Mouse (Mus musculus): ENCODE data around the gene Srd5a3. TPM values are rescaled to one million over a fixed set of nuclear protein-coding genes. Genes with fewer than 3 reads are reported as not detected.

Gene Srd5a3
- polyA plus RNA-seq, 1 experiment from 2014 or later, result 32.1 TPM

- H3K27me3 ChIP-seq, result no peaks in the 10 kb centered on the region
- TF ChIP-seq CTCF (IDR thresholded peaks at IDR 0.05), result no peak
- CTCF ChIA-PET, result no interaction called here
Measured at GRCm38 (mm10) chr5:76184286-76185080, 44.4 kb downstream of the Srd5a3 start.

DNA sequence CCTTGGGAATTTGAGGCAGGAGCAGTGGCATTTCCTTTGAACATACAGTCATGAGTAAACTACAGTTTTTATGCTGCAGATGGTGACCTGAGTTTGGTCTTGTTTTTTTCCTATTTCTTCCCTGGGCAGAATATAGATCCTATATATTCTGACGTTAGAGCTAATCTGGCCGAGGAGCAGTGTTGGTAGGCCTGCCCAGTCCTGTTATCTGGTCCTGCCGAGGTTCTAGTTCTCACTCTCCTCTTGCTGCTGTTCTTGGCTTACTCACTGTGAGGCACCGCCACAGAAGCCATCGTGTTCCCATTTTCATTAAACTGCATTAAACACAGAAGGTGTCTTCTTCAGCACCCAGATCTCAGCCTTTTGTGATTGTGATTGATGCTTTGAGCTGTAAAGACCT lies 47.8 kb downstream of the Srd5a3 start:
- POLR2A ChIA-PET, result interaction anchor here (1.0 kb wide), 1 partner anchor 26 kb away, joined by 3 read pairs; no protein-coding TSS in a partner anchor
- TF ChIP-seq CTCF (IDR thresholded peaks at IDR 0.05), result no peak

More at GRCm38 (mm10) chr5:76184286-76185080, 44.4 kb downstream of the Srd5a3 start:
- DNase-seq (ENCODE audit: low read depth, low spot score), result no peak
- ATAC-seq, result peak; percentile 83
- in situ Hi-C loops (cut with MboI; ENCODE audit: low pct_unique_long_range_greater_than_20kb), result no loop called here
- POLR2A ChIA-PET, result interaction anchor here (0.5 to 1.1 kb wide), 4 partner anchors 8 to 146 kb away, joined by 3 to 9 read pairs (median 3); no protein-coding TSS in a partner anchor

GRCm38 (mm10) chr5:76190609-76191008 lies 50.5 kb downstream of the Srd5a3 start:
- CTCF ChIA-PET, result interaction anchor here (0.8 to 1.0 kb wide), 2 partner anchors 8 to 20 kb away, joined by 3 read pairs; no protein-coding TSS in a partner anchor
- in situ Hi-C loops (cut with MboI; ENCODE audit: low pct_unique_long_range_greater_than_20kb), result no loop called here
- DNase-seq (ENCODE audit: low read depth, low spot score) (no peak), ATAC-seq (no peak)
- POLR2A ChIA-PET, result no interaction called here
- TF ChIP-seq CTCF (IDR thresholded peaks at IDR 0.05), result no peak
- H3K27me3 ChIP-seq, result no peaks in the 10 kb centered on the region

More for the DNA sequence above, 47.8 kb downstream of the Srd5a3 start:
- no peaks in the 10 kb centered on the region for H3K27me3 ChIP-seq
- ATAC-seq (no peak), DNase-seq (ENCODE audit: low read depth, low spot score) (no peak)
- CTCF ChIA-PET, result interaction anchor here (0.7 kb wide), 1 partner anchor 10 kb away, joined by 3 read pairs; no protein-coding TSS in a partner anchor
- in situ Hi-C loops (cut with MboI; ENCODE audit: low pct_unique_long_range_greater_than_20kb), result no loop called here

GRCm38 (mm10) chr5:76193075-76193474 lies 53.0 kb downstream of the Srd5a3 start:
- CTCF ChIA-PET, result interaction anchor here (1.7 kb wide), 2 partner anchors 15 to 53 kb away, joined by 3 to 5 read pairs; partner anchors contain the start of gene Srd5a3
- POLR2A ChIA-PET, result interaction anchor here (1.0 kb wide), 1 partner anchor 9 kb away, joined by 3 read pairs; no protein-coding TSS in a partner anchor
- TF ChIP-seq CTCF (IDR thresholded peaks at IDR 0.05), result no peak
- ATAC-seq, result no peak
- H3K27me3 ChIP-seq, result no peaks in the 10 kb centered on the region
- DNase-seq (ENCODE audit: low read depth, low spot score), result no peak
- in situ Hi-C loops (cut with MboI; ENCODE audit: low pct_unique_long_range_greater_than_20kb), result no loop called here

- CTCF ChIA-PET, result interaction anchor here (1.4 kb wide), 1 partner anchor 16 kb away, joined by 3 read pairs; no protein-coding TSS in a partner anchor
- peak; percentile 55 for ATAC-seq
- no peak for TF ChIP-seq CTCF (IDR thresholded peaks at IDR 0.05)
- POLR2A ChIA-PET, result interaction anchor here (0.6 to 1.0 kb wide), 2 partner anchors 31 to 683 kb away, joined by 3 to 4 read pairs; no protein-coding TSS in a partner anchor
- no peaks in the 10 kb centered on the region for H3K27me3 ChIP-seq
- DNase-seq (ENCODE audit: low read depth, low spot score), result no peak
- in situ Hi-C loops (cut with MboI; ENCODE audit: low pct_unique_long_range_greater_than_20kb), result no loop called here
Measured at GRCm38 (mm10) chr5:76194377-76194945, 54.4 kb downstream of the Srd5a3 start.

DNA sequence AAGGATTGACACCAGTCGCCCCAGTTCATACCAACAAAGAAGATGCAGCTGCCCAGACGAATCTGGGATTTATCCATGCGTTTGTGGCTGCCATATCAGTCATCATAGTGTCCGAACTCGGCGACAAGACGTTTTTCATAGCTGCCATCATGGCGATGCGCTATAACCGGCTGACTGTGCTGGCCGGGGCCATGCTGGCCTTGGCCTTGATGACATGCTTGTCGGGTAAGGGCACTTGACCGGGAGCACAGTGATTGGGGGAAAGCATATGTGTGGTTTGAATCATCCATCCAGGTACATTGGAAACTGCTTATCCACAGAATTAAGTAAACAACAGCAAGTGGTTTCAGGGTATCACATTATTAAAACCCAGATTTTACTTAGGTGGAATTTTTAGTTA lies 59.3 kb downstream of the Srd5a3 start:
- TF ChIP-seq CTCF (IDR thresholded peaks at IDR 0.05), result no peak
- CTCF ChIA-PET, result interaction anchor here (1.0 to 2.4 kb wide), 2 partner anchors 10 to 31 kb away, joined by 3 to 8 read pairs; no protein-coding TSS in a partner anchor
- DNase-seq (ENCODE audit: low read depth, low spot score) (no peak), ATAC-seq (no peak)
- in situ Hi-C loops (cut with MboI; ENCODE audit: low pct_unique_long_range_greater_than_20kb), result no loop called here
- H3K27me3 ChIP-seq, result no peaks in the 10 kb centered on the region
- POLR2A ChIA-PET, result interaction anchor here (0.6 kb wide), 1 partner anchor 10 kb away, joined by 3 read pairs; no protein-coding TSS in a partner anchor

DNA sequence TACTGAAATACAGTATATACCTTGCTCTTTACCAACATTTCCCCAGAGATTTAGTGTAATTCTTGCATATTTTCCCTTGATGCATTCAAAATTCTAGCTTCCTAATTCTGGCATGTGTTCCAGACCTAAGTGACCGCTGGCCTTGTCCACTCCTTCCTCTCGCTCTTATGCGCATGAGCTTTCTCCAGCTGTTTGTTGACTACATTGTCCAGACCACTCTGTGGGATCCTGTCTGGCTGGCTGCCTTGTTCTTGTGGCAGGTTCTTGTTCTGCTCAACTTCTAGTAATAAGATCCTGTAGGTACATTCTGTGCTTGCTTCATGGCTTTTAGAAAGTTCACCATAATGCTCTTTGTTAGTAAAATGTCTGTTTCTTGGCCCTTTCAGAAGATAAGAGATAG lies 63.1 kb downstream of the Srd5a3 start:
- in situ Hi-C loops (cut with MboI; ENCODE audit: low pct_unique_long_range_greater_than_20kb), result no loop called here
- ChIA-PET CTCF (interaction anchor here (1.4 kb wide), 1 partner anchor 11 kb away, joined by 4 read pairs; no protein-coding TSS in a partner anchor), POLR2A (interaction anchor here (1.3 kb wide), 1 partner anchor 63 kb away, joined by 3 read pairs; the partner anchor contains the start of gene Srd5a3)
- DNase-seq (ENCODE audit: low read depth, low spot score) (no peak), ATAC-seq (no peak)
- no peaks in the 10 kb centered on the region for H3K27me3 ChIP-seq
- TF ChIP-seq CTCF (IDR thresholded peaks at IDR 0.05), result no peak

Other genes with a start within 250 kb of the Srd5a3 start
- not detected for gene Kdr, start 161.8 kb upstream of the Srd5a3 start, polyA plus RNA-seq (2021)
- 129 TPM for gene Tmem165, start 43.6 kb downstream of the Srd5a3 start, polyA plus RNA-seq (2021)
- 28.4 TPM for gene Clock, start 164.5 kb downstream of the Srd5a3 start, polyA plus RNA-seq (2021)
- gene Pdcl2, start 190.9 kb downstream of the Srd5a3 start, polyA plus RNA-seq (2021), result not detected
- gene Nmu, start 223.5 kb downstream of the Srd5a3 start, polyA plus RNA-seq (2021), result not detected

All from Patski (cell line).